Mouse (Mus musculus): Measurements from ENCODE around the gene Slc17a7. TPM values are rescaled to one million over a fixed set of nuclear protein-coding genes. Genes with fewer than 3 reads are reported as not detected.

Slc17a7 gene
- polyA plus RNA-seq, 1 experiment from 2014 or later, result 14.6 TPM

GRCm38 (mm10) chr7:45138403-45138802 is 25.3 kb upstream of the Slc17a7 start:
- H3K36me3 ChIP-seq (ENCODE audit: control insufficient read depth, insufficient read depth, low read length), result 0 out of 2 replicates have a peak, but pooled peaks cover 3% of the 10 kb centered on the region
- no peak overlapping the region for H3K4me2 ChIP-seq (ENCODE audit: low read length)
- H3K27me3 ChIP-seq (replicated peaks; ENCODE audit: control insufficient read depth, insufficient read depth, low read length), result no peaks in the 10 kb centered on the region
- DNase-seq (ENCODE audit: low spot score) (no peak), ATAC-seq (no peak)
- H3K9ac ChIP-seq (ENCODE audit: low read length), result no peak overlapping the region
- H3K27ac ChIP-seq (ENCODE audit: low read depth, low read length), result no peak overlapping the region
- H3K4me1 ChIP-seq (ENCODE audit: control insufficient read depth, insufficient read depth, low read length), result 0 out of 2 replicates have a peak, but pooled peaks cover 3% of the 10 kb centered on the region
- 81% methylated on average over 1 of the region's 1 CpGs for WGBS
- H3K9me3 ChIP-seq (replicated peaks; ENCODE audit: control insufficient read depth, low read length), result peaks cover under 1% of the 10 kb centered on the region; the same call in 1 of the 2 replicates
- no peak overlapping the region for H3K4me3 ChIP-seq (ENCODE audit: low read depth, low read length)

- DNase-seq (ENCODE audit: low spot score) (peak; percentile 44), ATAC-seq (no peak)
- no peak overlapping the region for H3K4me2 ChIP-seq (ENCODE audit: low read length)
- H3K36me3 ChIP-seq (ENCODE audit: control insufficient read depth, insufficient read depth, low read length), result 0 out of 2 replicates have a peak, but pooled peaks cover 11% of the 10 kb centered on the region
- no peak overlapping the region for H3K4me3 ChIP-seq (ENCODE audit: low read depth, low read length)
- peak overlapping the region; percentile 44; the same call in 1 of the 2 replicates for H3K27ac ChIP-seq (ENCODE audit: low read depth, low read length)
- 0 out of 2 replicates have a peak, but pooled peaks cover 3% of the 10 kb centered on the region for H3K4me1 ChIP-seq (ENCODE audit: control insufficient read depth, insufficient read depth, low read length)
- H3K9me3 ChIP-seq (replicated peaks; ENCODE audit: control insufficient read depth, low read length), result no peaks in the 10 kb centered on the region
- H3K9ac ChIP-seq (ENCODE audit: low read length), result no peak overlapping the region
- 80% methylated on average over 8 of the region's 8 CpGs for WGBS
- H3K27me3 ChIP-seq (replicated peaks; ENCODE audit: control insufficient read depth, insufficient read depth, low read length), result no peaks in the 10 kb centered on the region
Measured at GRCm38 (mm10) chr7:45139904-45140723, 23.6 kb upstream of the Slc17a7 start.

GRCm38 (mm10) chr7:45141319-45141718 is 22.4 kb upstream of the Slc17a7 start:
- 84% methylated on average over 3 of the region's 3 CpGs for WGBS
- no peak for DNase-seq (ENCODE audit: low spot score)
- Histone ChIP-seq H3K36me3 (ENCODE audit: control insufficient read depth, insufficient read depth, low read length) (0 out of 2 replicates have a peak, but pooled peaks cover 14% of the 10 kb centered on the region), H3K9ac (ENCODE audit: low read length) (no peak overlapping the region), H3K4me1 (ENCODE audit: control insufficient read depth, insufficient read depth, low read length) (no peaks in the 10 kb centered on the region), H3K27ac (ENCODE audit: low read depth, low read length) (no peak overlapping the region), H3K4me2 (ENCODE audit: low read length) (no peak overlapping the region), H3K9me3 (replicated peaks; ENCODE audit: control insufficient read depth, low read length) (no peaks in the 10 kb centered on the region), H3K4me3 (ENCODE audit: low read depth, low read length) (no peak overlapping the region), H3K27me3 (replicated peaks; ENCODE audit: control insufficient read depth, insufficient read depth, low read length) (no peaks in the 10 kb centered on the region)
- no peak for ATAC-seq

- DNase-seq (ENCODE audit: low spot score), result no peak
- no peak for ATAC-seq
- 95% methylated on average over 5 of the region's 5 CpGs for WGBS
- no peaks in the 10 kb centered on the region for H3K4me1 ChIP-seq (ENCODE audit: control insufficient read depth, insufficient read depth, low read length)
- H3K9ac ChIP-seq (ENCODE audit: low read length), result no peak overlapping the region
- 0 out of 2 replicates have a peak, but pooled peaks cover 14% of the 10 kb centered on the region for H3K36me3 ChIP-seq (ENCODE audit: control insufficient read depth, insufficient read depth, low read length)
- H3K27me3 ChIP-seq (replicated peaks; ENCODE audit: control insufficient read depth, insufficient read depth, low read length), result no peaks in the 10 kb centered on the region
- H3K4me2 ChIP-seq (ENCODE audit: low read length), result no peak overlapping the region
- H3K4me3 ChIP-seq (ENCODE audit: low read depth, low read length), result no peak overlapping the region
- no peak overlapping the region for H3K27ac ChIP-seq (ENCODE audit: low read depth, low read length)
- no peaks in the 10 kb centered on the region for H3K9me3 ChIP-seq (replicated peaks; ENCODE audit: control insufficient read depth, low read length)
Measured at GRCm38 (mm10) chr7:45141914-45142313, 21.8 kb upstream of the Slc17a7 start.

- DNase-seq (ENCODE audit: low spot score), result no peak
- H3K27me3 ChIP-seq (replicated peaks; ENCODE audit: control insufficient read depth, insufficient read depth, low read length), result no peaks in the 10 kb centered on the region
- 88% methylated on average over 13 of the region's 13 CpGs for whole genome bisulfite sequencing
Measured at GRCm38 (mm10) chr7:45144368-45145174, 19.2 kb upstream of the Slc17a7 start.

GRCm38 (mm10) chr7:45145460-45145859 is 18.3 kb upstream of the Slc17a7 start:
- no peak overlapping the region for H3K9ac ChIP-seq (ENCODE audit: low read length)

More at GRCm38 (mm10) chr7:45144368-45145174, 19.2 kb upstream of the Slc17a7 start:
- Histone ChIP-seq H3K9ac (ENCODE audit: low read length) (no peak overlapping the region), H3K27ac (ENCODE audit: low read depth, low read length) (no peak overlapping the region), H3K4me3 (ENCODE audit: low read depth, low read length) (no peak overlapping the region), H3K36me3 (ENCODE audit: control insufficient read depth, insufficient read depth, low read length) (0 out of 2 replicates have a peak, but pooled peaks cover 19% of the 10 kb centered on the region), H3K4me1 (ENCODE audit: control insufficient read depth, insufficient read depth, low read length) (no peaks in the 10 kb centered on the region), H3K9me3 (replicated peaks; ENCODE audit: control insufficient read depth, low read length) (no peaks in the 10 kb centered on the region), H3K4me2 (ENCODE audit: low read length) (no peak overlapping the region)
- no peak for ATAC-seq

GRCm38 (mm10) chr7:45147267-45147666 is 16.5 kb upstream of the Slc17a7 start:
- WGBS, result 91% methylated on average over 11 of the region's 11 CpGs
- H3K9ac ChIP-seq (ENCODE audit: low read length), result no peak overlapping the region
- 0 out of 2 replicates have a peak, but pooled peaks cover 19% of the 10 kb centered on the region for H3K36me3 ChIP-seq (ENCODE audit: control insufficient read depth, insufficient read depth, low read length)
- H3K27ac ChIP-seq (ENCODE audit: low read depth, low read length), result no peak overlapping the region
- DNase-seq (ENCODE audit: low spot score) (no peak), ATAC-seq (no peak)
- 0 out of 2 replicates have a peak, but pooled peaks cover 4% of the 10 kb centered on the region for H3K4me1 ChIP-seq (ENCODE audit: control insufficient read depth, insufficient read depth, low read length)
- H3K27me3 ChIP-seq (replicated peaks; ENCODE audit: control insufficient read depth, insufficient read depth, low read length), result no peaks in the 10 kb centered on the region
- H3K4me2 ChIP-seq (ENCODE audit: low read length), result no peak overlapping the region
- H3K4me3 ChIP-seq (ENCODE audit: low read depth, low read length), result no peak overlapping the region
- no peaks in the 10 kb centered on the region for H3K9me3 ChIP-seq (replicated peaks; ENCODE audit: control insufficient read depth, low read length)

More at GRCm38 (mm10) chr7:45145460-45145859, 18.3 kb upstream of the Slc17a7 start:
- H3K27ac ChIP-seq (ENCODE audit: low read depth, low read length), result no peak overlapping the region
- no peaks in the 10 kb centered on the region for H3K4me1 ChIP-seq (ENCODE audit: control insufficient read depth, insufficient read depth, low read length)
- 93% methylated on average over 8 of the region's 8 CpGs for WGBS
- 0 out of 2 replicates have a peak, but pooled peaks cover 19% of the 10 kb centered on the region for H3K36me3 ChIP-seq (ENCODE audit: control insufficient read depth, insufficient read depth, low read length)
- H3K27me3 ChIP-seq (replicated peaks; ENCODE audit: control insufficient read depth, insufficient read depth, low read length), result no peaks in the 10 kb centered on the region
- DNase-seq (ENCODE audit: low spot score), result no peak
- H3K9me3 ChIP-seq (replicated peaks; ENCODE audit: control insufficient read depth, low read length), result no peaks in the 10 kb centered on the region
- no peak overlapping the region for H3K4me3 ChIP-seq (ENCODE audit: low read depth, low read length)
- no peak for ATAC-seq
- H3K4me2 ChIP-seq (ENCODE audit: low read length), result no peak overlapping the region

GRCm38 (mm10) chr7:45147899-45148298 is 15.8 kb upstream of the Slc17a7 start:
- H3K9ac ChIP-seq (ENCODE audit: low read length), result no peak overlapping the region
- H3K4me3 ChIP-seq (ENCODE audit: low read depth, low read length), result no peak overlapping the region
- 0 out of 2 replicates have a peak, but pooled peaks cover 4% of the 10 kb centered on the region for H3K4me1 ChIP-seq (ENCODE audit: control insufficient read depth, insufficient read depth, low read length)
- H3K4me2 ChIP-seq (ENCODE audit: low read length), result no peak overlapping the region
- H3K27ac ChIP-seq (ENCODE audit: low read depth, low read length), result no peak overlapping the region
- WGBS, result 93% methylated on average over 11 of the region's 11 CpGs
- ATAC-seq (no peak), DNase-seq (ENCODE audit: low spot score) (no peak)
- H3K9me3 ChIP-seq (replicated peaks; ENCODE audit: control insufficient read depth, low read length), result no peaks in the 10 kb centered on the region
- H3K27me3 ChIP-seq (replicated peaks; ENCODE audit: control insufficient read depth, insufficient read depth, low read length), result no peaks in the 10 kb centered on the region
- 0 out of 2 replicates have a peak, but pooled peaks cover 16% of the 10 kb centered on the region for H3K36me3 ChIP-seq (ENCODE audit: control insufficient read depth, insufficient read depth, low read length)
